Mouse (Mus musculus): ENCODE data around the gene Zfp354c. TPM values are rescaled to one million over a fixed set of nuclear protein-coding genes. Genes with fewer than 3 reads are reported as not detected.

Zfp354c gene
- total and polyA plus RNA-seq, 2 experiments from 2014 or later, result 37.1 to 40.8 TPM

GRCm38 (mm10) chr11:50771006-50771405 lies 56.5 kb downstream of the Zfp354c start:
- ATAC-seq, result no peak
- no peak for DNase-seq (ENCODE audit: low spot score)
- Histone ChIP-seq H3K27me3 (ENCODE audit: insufficient read depth, low read length) (no peaks in the 10 kb centered on the region), H3K4me2 (ENCODE audit: low read depth, low read length) (no peak overlapping the region), H3K4me1 (ENCODE audit: insufficient read depth, low read length) (no peaks in the 10 kb centered on the region), H3K27ac (no peak overlapping the region), H3K9me3 (ENCODE audit: low read length) (no peaks in the 10 kb centered on the region), H3K4me3 (ENCODE audit: low read length) (no peak overlapping the region), H3K9ac (replicated peaks; ENCODE audit: low read length) (no peak overlapping the region), H3K36me3 (ENCODE audit: insufficient read depth, low read length) (no peaks in the 10 kb centered on the region)
- no peak for TF ChIP-seq CTCF (IDR thresholded peaks at IDR 0.05; ENCODE audit: low read depth)
- WGBS, result 84% methylated on average over 1 of the region's 1 CpGs

- no peaks in the 10 kb centered on the region for H3K9me3 ChIP-seq (ENCODE audit: low read length)
- H3K27ac ChIP-seq, result no peak overlapping the region
- ATAC-seq, result peak; percentile 86
- no peaks in the 10 kb centered on the region for H3K27me3 ChIP-seq (ENCODE audit: insufficient read depth, low read length)
- 11% methylated on average over 14 of the region's 14 CpGs for WGBS
- no peaks in the 10 kb centered on the region for H3K4me1 ChIP-seq (ENCODE audit: insufficient read depth, low read length)
- H3K4me2 ChIP-seq (ENCODE audit: low read depth, low read length), result peak overlapping the region; percentile 54
- no peaks in the 10 kb centered on the region for H3K36me3 ChIP-seq (ENCODE audit: insufficient read depth, low read length)
- DNase-seq (ENCODE audit: low spot score), result peak; percentile 94
- no peak overlapping the region for H3K9ac ChIP-seq (replicated peaks; ENCODE audit: low read length)
- peak; percentile 98 for TF ChIP-seq CTCF (IDR thresholded peaks at IDR 0.05; ENCODE audit: low read depth)
- H3K4me3 ChIP-seq (ENCODE audit: low read length), result peak overlapping the region; percentile 10; the same call in 1 of the 2 replicates
Observed at GRCm38 (mm10) chr11:50768995-50769749, 58.4 kb downstream of the Zfp354c start.

- no peak for ATAC-seq
- H3K4me3 ChIP-seq (ENCODE audit: low read length), result no peak overlapping the region
- peak; percentile 56 for DNase-seq (ENCODE audit: low spot score)
- no peak overlapping the region for H3K27ac ChIP-seq
- no peaks in the 10 kb centered on the region for H3K27me3 ChIP-seq (ENCODE audit: insufficient read depth, low read length)
- H3K4me1 ChIP-seq (ENCODE audit: insufficient read depth, low read length), result no peaks in the 10 kb centered on the region
- WGBS, result 22% methylated on average over 4 of the region's 4 CpGs
- no peak overlapping the region for H3K9ac ChIP-seq (replicated peaks; ENCODE audit: low read length)
- H3K4me2 ChIP-seq (ENCODE audit: low read depth, low read length), result no peak overlapping the region
- H3K36me3 ChIP-seq (ENCODE audit: insufficient read depth, low read length), result no peaks in the 10 kb centered on the region
- peak; percentile 68 for TF ChIP-seq CTCF (IDR thresholded peaks at IDR 0.05; ENCODE audit: low read depth)
- H3K9me3 ChIP-seq (ENCODE audit: low read length), result no peaks in the 10 kb centered on the region
Observed at GRCm38 (mm10) chr11:50767039-50767438, 60.5 kb downstream of the Zfp354c start.

- Histone ChIP-seq H3K27me3 (ENCODE audit: insufficient read depth, low read length) (no peaks in the 10 kb centered on the region), H3K9ac (replicated peaks; ENCODE audit: low read length) (no peak overlapping the region), H3K4me2 (ENCODE audit: low read depth, low read length) (no peak overlapping the region), H3K27ac (no peak overlapping the region), H3K36me3 (ENCODE audit: insufficient read depth, low read length) (no peaks in the 10 kb centered on the region), H3K9me3 (ENCODE audit: low read length) (no peaks in the 10 kb centered on the region), H3K4me3 (ENCODE audit: low read length) (no peak overlapping the region), H3K4me1 (ENCODE audit: insufficient read depth, low read length) (no peaks in the 10 kb centered on the region)
- no peak for ATAC-seq
- DNase-seq (ENCODE audit: low spot score), result peak; percentile 40
- no peak for TF ChIP-seq CTCF (IDR thresholded peaks at IDR 0.05; ENCODE audit: low read depth)
- WGBS, result 71% methylated on average over 7 of the region's 7 CpGs
Observed at GRCm38 (mm10) chr11:50766461-50766860, 61.1 kb downstream of the Zfp354c start.

Other genes with a start within 250 kb of the Zfp354c start
- 15.1 and 17.1 TPM in 2 replicates for gene Adamts2, start 225.6 kb downstream of the Zfp354c start, total RNA-seq (2014; rRNA removed)
- 4.8 and 5.8 TPM in 2 replicates for gene Adamts2, start 225.6 kb downstream of the Zfp354c start, polyA plus RNA-seq (2015; fragmentation: Nextera tagmentation; extraction: Ambion mirVana)
- 2.4 and 3.2 TPM in 2 replicates for gene Zfp879, start 13.8 kb upstream of the Zfp354c start, total RNA-seq (2014; rRNA removed)
- gene Zfp879, start 13.8 kb upstream of the Zfp354c start, polyA plus RNA-seq (2015; fragmentation: Nextera tagmentation; extraction: Ambion mirVana), result 0.85 and 1.1 TPM in 2 replicates
- not detected in 2 replicates for gene Grm6, start 23.0 kb upstream of the Zfp354c start, total RNA-seq (2014; rRNA removed)
- not detected in 2 replicates for gene Grm6, start 23.0 kb upstream of the Zfp354c start, polyA plus RNA-seq (2015; fragmentation: Nextera tagmentation; extraction: Ambion mirVana)
- gene Zfp454, start 59.9 kb upstream of the Zfp354c start, total RNA-seq (2014; rRNA removed), result 3.5 and 4.0 TPM in 2 replicates
- 6.2 and 7.3 TPM in 2 replicates for gene Zfp454, start 59.9 kb upstream of the Zfp354c start, polyA plus RNA-seq (2015; fragmentation: Nextera tagmentation; extraction: Ambion mirVana)
- 15.8 and 24.3 TPM in 2 replicates for gene Zfp2, start 88.4 kb upstream of the Zfp354c start, total RNA-seq (2014; rRNA removed)
- gene Zfp2, start 88.4 kb upstream of the Zfp354c start, polyA plus RNA-seq (2015; fragmentation: Nextera tagmentation; extraction: Ambion mirVana), result 28.0 and 29.2 TPM in 2 replicates
- 0.52 and 1.1 TPM in 2 replicates for gene Zfp354b, start 103.9 kb upstream of the Zfp354c start, total RNA-seq (2014; rRNA removed)
- gene Zfp354b, start 103.9 kb upstream of the Zfp354c start, polyA plus RNA-seq (2015; fragmentation: Nextera tagmentation; extraction: Ambion mirVana), result 2.3 and 2.8 TPM in 2 replicates
- not detected in 2 replicates for gene 4933414I15Rik, start 116.0 kb upstream of the Zfp354c start, total RNA-seq (2014; rRNA removed)
- not detected in 2 replicates for gene 4933414I15Rik, start 116.0 kb upstream of the Zfp354c start, polyA plus RNA-seq (2015; fragmentation: Nextera tagmentation; extraction: Ambion mirVana)
- gene Prop1, start 126.0 kb upstream of the Zfp354c start, total RNA-seq (2014; rRNA removed), result not detected in 2 replicates
- gene Prop1, start 126.0 kb upstream of the Zfp354c start, polyA plus RNA-seq (2015; fragmentation: Nextera tagmentation; extraction: Ambion mirVana), result not detected in 2 replicates
- gene Olfr1378, start 138.8 kb upstream of the Zfp354c start, total RNA-seq (2014; rRNA removed), result not detected in 2 replicates
- gene Olfr1378, start 138.8 kb upstream of the Zfp354c start, polyA plus RNA-seq (2015; fragmentation: Nextera tagmentation; extraction: Ambion mirVana), result not detected in 2 replicates
- gene Olfr1377, start 154.2 kb upstream of the Zfp354c start, total RNA-seq (2014; rRNA removed), result not detected in 2 replicates
- not detected in 2 replicates for gene Olfr1377, start 154.2 kb upstream of the Zfp354c start, polyA plus RNA-seq (2015; fragmentation: Nextera tagmentation; extraction: Ambion mirVana)
- not detected in 2 replicates for gene Olfr51, start 175.9 kb upstream of the Zfp354c start, total RNA-seq (2014; rRNA removed)
- not detected in 2 replicates for gene Olfr51, start 175.9 kb upstream of the Zfp354c start, polyA plus RNA-seq (2015; fragmentation: Nextera tagmentation; extraction: Ambion mirVana)
- not detected in 2 replicates for gene Olfr54, start 186.5 kb upstream of the Zfp354c start, total RNA-seq (2014; rRNA removed)
- not detected in 2 replicates for gene Olfr54, start 186.5 kb upstream of the Zfp354c start, polyA plus RNA-seq (2015; fragmentation: Nextera tagmentation; extraction: Ambion mirVana)
- not detected in 2 replicates for gene Olfr1375, start 220.4 kb upstream of the Zfp354c start, total RNA-seq (2014; rRNA removed)
- gene Olfr1375, start 220.4 kb upstream of the Zfp354c start, polyA plus RNA-seq (2015; fragmentation: Nextera tagmentation; extraction: Ambion mirVana), result not detected in 2 replicates
- 5.4 and 6.2 TPM in 2 replicates for gene Zfp354a, start 231.5 kb upstream of the Zfp354c start, total RNA-seq (2014; rRNA removed)
- gene Zfp354a, start 231.5 kb upstream of the Zfp354c start, polyA plus RNA-seq (2015; fragmentation: Nextera tagmentation; extraction: Ambion mirVana), result 7.5 and 9.5 TPM in 2 replicates

Data from hindbrain, postnatal 0 days (tissue).